Mouse (Mus musculus) ES-Bruce4 (cell line): ENCODE measurements at regions not wholly inside any gene's neighbourhood (a gene's known extent, or its start where the extent isn't known, plus 50 kb on each side); places are given as distances from the start of the nearest gene placed in this dataset.

Experiments used
- CTCF ChIP-seq: IDR thresholded peaks from one replicate; pipeline ENCODE4 v1.8.1; 2011; ENCODE audit warnings: low read depth, low read length
- POLR2A ChIP-seq: IDR thresholded peaks from one replicate; pipeline ENCODE4 v1.8.1; 2011; ENCODE audit warnings: low read length; ENCODE audit not compliant: insufficient read depth

GRCm38 (mm10) chr3:4974659-4975058, 775.9 kb upstream of the Gm8797 start:
- TF ChIP-seq POLR2A (no peak), CTCF (no peak)
